Mouse (Mus musculus): ENCODE measurements around the gene Gm42906.

DNA sequence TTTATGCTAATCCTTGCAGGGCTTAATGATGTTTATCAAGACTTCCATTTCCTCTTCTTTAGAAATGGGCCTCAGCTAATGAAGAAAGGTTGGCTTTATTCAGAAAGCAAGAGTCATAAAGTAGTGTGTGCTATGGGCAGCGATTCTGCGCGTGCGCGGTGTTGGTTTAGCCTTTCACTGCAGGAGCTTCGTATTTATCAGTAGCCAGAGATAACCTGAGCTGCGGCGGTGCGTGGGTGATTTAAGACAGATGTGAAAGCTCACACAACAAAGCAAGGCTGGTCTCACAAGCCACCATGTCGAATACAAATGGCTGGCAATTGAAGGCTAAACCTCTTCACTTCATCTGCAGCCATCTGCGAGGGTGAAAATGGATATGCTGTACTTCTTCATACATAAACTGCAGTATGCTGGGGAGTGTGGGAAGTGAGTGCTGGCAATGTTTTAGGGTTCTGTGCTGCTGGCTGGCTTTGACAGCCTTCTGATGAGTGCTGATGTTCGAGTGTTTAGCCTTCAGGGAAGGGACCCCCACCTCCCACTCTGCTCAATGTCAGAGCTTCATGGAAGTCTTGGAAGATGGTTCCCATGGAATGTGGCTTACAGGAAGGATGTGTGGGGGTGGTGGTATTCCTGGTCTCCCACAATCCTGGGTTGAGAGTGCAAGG lies 371.6 kb downstream of the Gm42906 start:
- no peak for TF ChIP-seq CTCF (IDR thresholded peaks at IDR 0.05; ENCODE audit: insufficient read depth, low read depth, low read length)
- TF ChIP-seq POLR2A (IDR thresholded peaks at IDR 0.05; ENCODE audit: insufficient read depth, low read depth, low read length) = no peak

Data from olfactory bulb, adult 2 months (tissue).